In genomic region chr11:121298493-121298892, GRCm38 (mm10) we compare ENCODE assay signal across 27 mouse cellular contexts.
"Had no signal": no experiment of that assay in that cellular context is flagged by ENCODE, and none has a peak within 500 bp of the region (broad histone marks: within the 10 kb centered on the region; RNA-seq: fewer than 3 reads in every experiment).

No protein-coding gene starts in this region.

- H3K9ac ChIP-seq: embryonic facial prominence, embryonic 12.5 days; embryonic facial prominence, embryonic 13.5 days; embryonic facial prominence, embryonic 15.5 days; forebrain, embryonic 12.5 days; forebrain, embryonic 15.5 days; forebrain, postnatal 0 days had no signal

- H3K4me1 ChIP-seq: embryonic facial prominence, embryonic 10.5 days; embryonic facial prominence, embryonic 12.5 days; embryonic facial prominence, embryonic 13.5 days; embryonic facial prominence, embryonic 15.5 days; forebrain, embryonic 10.5 days; forebrain, embryonic 12.5 days; forebrain, embryonic 15.5 days had no signal

- DNase-seq: cerebellum, adult 2 months; cerebellum, adult 8-10 months; cerebellum, adult 9-10 months; cerebellum, adult 9-11 months; cerebellum, postnatal 10 days; cerebellum, postnatal 14 days; cerebellum, postnatal 25 days; cerebellum, postnatal 36 days; embryo, embryonic 11 days; forebrain, postnatal 0 days; gastrocnemius, adult 2 months; gastrocnemius, postnatal 10 days; gastrocnemius, postnatal 14 days; gastrocnemius, postnatal 36 days; heart, adult 11 months; heart, adult 18-20 months; heart, adult 2 months had no signal

- H3K27me3 ChIP-seq: embryonic facial prominence, embryonic 12.5 days; embryonic facial prominence, embryonic 13.5 days; embryonic facial prominence, embryonic 15.5 days; forebrain, embryonic 12.5 days; forebrain, embryonic 15.5 days had no signal

- H3K27ac ChIP-seq: embryonic facial prominence, embryonic 10.5 days; embryonic facial prominence, embryonic 12.5 days; embryonic facial prominence, embryonic 13.5 days; embryonic facial prominence, embryonic 15.5 days; forebrain, embryonic 10.5 days; forebrain, embryonic 12.5 days; forebrain, embryonic 15.5 days; gastrocnemius, adult 2 months; heart, adult 2 months had no signal

- H3K4me3 ChIP-seq: embryonic facial prominence, embryonic 10.5 days; embryonic facial prominence, embryonic 12.5 days; embryonic facial prominence, embryonic 13.5 days; embryonic facial prominence, embryonic 15.5 days; erythroblast, embryonic 14.5 days; forebrain, embryonic 10.5 days; forebrain, embryonic 12.5 days; forebrain, embryonic 15.5 days; gastrocnemius, adult 2 months; heart, adult 2 months had no signal

- ATAC-seq: forebrain, embryonic 14.5 days; forebrain, embryonic 15.5 days; forebrain, embryonic 16.5 days; forebrain, postnatal 0 days had no signal

- H3K9me3 ChIP-seq: embryonic facial prominence, embryonic 10.5 days; embryonic facial prominence, embryonic 12.5 days; embryonic facial prominence, embryonic 13.5 days; embryonic facial prominence, embryonic 15.5 days; forebrain, embryonic 10.5 days; forebrain, embryonic 12.5 days; forebrain, embryonic 15.5 days had no signal

- H3K4me2 ChIP-seq: embryonic facial prominence, embryonic 12.5 days; embryonic facial prominence, embryonic 13.5 days; embryonic facial prominence, embryonic 15.5 days; forebrain, embryonic 12.5 days; forebrain, embryonic 15.5 days had no signal
